Comparison of ENCODE assay signal across 8 mouse cellular contexts in the genomic region with DNA sequence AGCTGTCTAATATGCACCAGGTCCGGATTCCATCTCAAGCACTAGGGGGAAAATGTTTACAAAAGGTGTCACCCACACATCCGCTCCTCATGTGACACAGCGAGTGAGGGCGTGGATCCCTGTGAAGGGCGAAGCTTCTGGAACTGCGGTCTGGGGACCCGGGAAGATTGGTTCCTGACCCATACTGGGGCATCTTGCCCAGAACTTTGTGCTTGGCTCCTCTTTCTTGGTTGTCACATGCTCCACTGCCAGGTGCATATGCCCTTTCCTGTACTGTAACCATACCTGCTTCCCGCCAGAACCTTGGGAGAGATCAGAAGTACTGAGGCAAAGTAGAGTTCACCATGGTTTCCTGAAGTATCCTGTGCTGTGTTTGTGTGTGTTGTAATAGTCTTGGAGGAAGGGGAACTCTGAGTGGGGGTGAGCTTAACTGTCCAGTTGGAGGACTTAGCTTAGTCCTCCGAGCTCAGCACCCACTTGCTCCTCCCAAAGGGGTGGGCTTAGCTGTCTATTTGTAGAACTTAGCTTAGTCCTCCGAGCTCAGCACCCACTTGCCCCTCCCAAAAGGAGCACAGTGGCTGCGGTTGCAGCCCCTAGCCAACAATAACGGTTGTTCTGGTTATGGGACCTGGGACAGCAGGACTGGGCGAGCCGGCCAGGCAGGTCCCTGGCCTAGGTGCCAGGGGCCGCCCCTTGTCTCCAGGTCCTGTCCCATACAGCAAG. TPM values are rescaled to one million over a fixed set of nuclear protein-coding genes. Genes with fewer than 3 reads are reported as not detected.
DNase-seq lines count a peak whose midpoint lies in the region; ATAC-seq and TF ChIP-seq lines count a peak whose summit lies in the region.

A gene (plus strand): TSS at position 704 of the 723 bp plus-strand sequence.

- H3K9ac ChIP-seq in heart, adult 2 months (ENCODE audit: low read depth, low read length) = peak within 1 kb of the TSS; percentile 88
- H3K9ac ChIP-seq in midbrain, embryonic 13.5 days (replicated peaks) = peak within 1 kb of the TSS; percentile 59

- H3K27ac ChIP-seq in heart, adult 2 months = peak within 1 kb of the TSS; percentile 97
- H3K27ac ChIP-seq in limb, embryonic 10.5 days = peak within 1 kb of the TSS; percentile 68
- H3K27ac ChIP-seq in midbrain, embryonic 13.5 days = no peak within 1 kb of the TSS

- no peaks in the 10 kb centered on the region for H3K9me3 ChIP-seq in limb, embryonic 10.5 days (replicated peaks)
- no peaks in the 10 kb centered on the region for H3K9me3 ChIP-seq in midbrain, embryonic 13.5 days

- intact Hi-C loops in heart, adult 2 months (cut with DNase I) = no loop called here
- intact Hi-C loops in left cerebral cortex, postnatal 25 days (cut with DNase I) = no loop called here

- no peaks in the 10 kb centered on the region for H3K27me3 ChIP-seq in heart, adult 2 months (ENCODE audit: control insufficient read depth, insufficient read depth, low read length)
- H3K27me3 ChIP-seq in limb, embryonic 10.5 days (ENCODE audit: low read depth, poor library complexity, severe bottlenecking) = peaks cover 91% of the 10 kb centered on the region
- peaks cover 68% of the 10 kb centered on the region for H3K27me3 ChIP-seq in midbrain, embryonic 13.5 days

- 49% methylated on average over 15 of the region's 15 CpGs for whole genome bisulfite sequencing in heart, adult 2 months
- WGBS in limb, embryonic 10.5 days = 75% methylated on average over 15 of the region's 15 CpGs
- WGBS in midbrain, embryonic 13.5 days = 78% methylated on average over 15 of the region's 15 CpGs

- H3K4me2 ChIP-seq in midbrain, embryonic 13.5 days (replicated peaks) = peak within 1 kb of the TSS; percentile 61

- peaks cover 5% of the 10 kb centered on the region; the same call in 1 of the 2 replicates for H3K36me3 ChIP-seq in heart, adult 2 months (ENCODE audit: control insufficient read depth, insufficient read depth, low read length)
- peaks cover 5% of the 10 kb centered on the region; the same call in 1 of the 2 replicates for H3K36me3 ChIP-seq in limb, embryonic 10.5 days
- H3K36me3 ChIP-seq in midbrain, embryonic 13.5 days = peaks cover 13% of the 10 kb centered on the region

- ATAC-seq in midbrain, embryonic 13.5 days = no peak

- peak within 1 kb of the TSS; percentile 83 for H3K4me3 ChIP-seq in heart, adult 2 months
- H3K4me3 ChIP-seq in limb, embryonic 10.5 days = peak within 1 kb of the TSS; percentile 59
- peak within 1 kb of the TSS; percentile 36 for H3K4me3 ChIP-seq in midbrain, embryonic 13.5 days (replicated peaks)

- no peak for TF ChIP-seq CTCF in heart, adult 2 months (IDR thresholded peaks at IDR 0.05)

- peaks cover 29% of the 10 kb centered on the region for H3K4me1 ChIP-seq in heart, adult 2 months (ENCODE audit: control insufficient read depth, insufficient read depth, low read length)
- peaks cover 62% of the 10 kb centered on the region for H3K4me1 ChIP-seq in limb, embryonic 10.5 days
- peaks cover 25% of the 10 kb centered on the region for H3K4me1 ChIP-seq in midbrain, embryonic 13.5 days (replicated peaks)

- peak; percentile 75 for DNase-seq in cerebellum, adult 9-11 months
- DNase-seq in cerebellum, adult 9-10 months = no peak
- DNase-seq in adrenal gland, postnatal 14 days = peak; percentile 33
- DNase-seq in heart, adult 2 months = peak; percentile 68 to 73
- DNase-seq in limb, embryonic 10.5 days (ENCODE audit: low spot score) = no peak
- no peak for DNase-seq in left cerebral cortex, postnatal 25 days (ENCODE audit: low spot score in 2 of 2)
- no peak for DNase-seq in urinary bladder, adult 18-20 months (ENCODE audit: low spot score in 2 of 2)

- H3K79me2 ChIP-seq in heart, adult 2 months (replicated peaks; ENCODE audit: control insufficient read depth, insufficient read depth, low read length) = no peaks in the 10 kb centered on the region; the same call in 1 of the 2 replicates

- 0 out of 2 replicates have a peak, but pooled peaks have one; percentile 17 for TF ChIP-seq EP300 in heart, adult 2 months (IDR thresholded peaks at IDR 0.05; ENCODE audit: insufficient read depth, low read depth, low read length)

- TF ChIP-seq POLR2A in heart, adult 2 months (IDR thresholded peaks at IDR 0.05; ENCODE audit: insufficient read depth, low read depth, low read length) = peak; percentile 52

RNA-seq across cellular contexts. Expression of the gene that starts here (rescaled TPM):
- total RNA-seq in adrenal gland, postnatal 14 days (2021) = 14.2 and 23.2 TPM in 2 replicates
- total RNA-seq in heart, adult 2 months (2021) = 10 to 100 TPM; 15.4 to 19.4 TPM
- 23.8 and 35.0 TPM in 2 replicates for polyA plus RNA-seq in heart, adult 2 months (2012; rRNA removed)
- polyA plus RNA-seq in limb, embryonic 10.5 days (2016; fragmentation: Nextera tagmentation; extraction: Ambion mirVana) = 7.0 and 7.8 TPM in 2 replicates
- polyA plus RNA-seq in midbrain, embryonic 13.5 days (2015; fragmentation: Nextera tagmentation; extraction: Ambion mirVana) = 6.8 TPM in 2 replicates
- total RNA-seq in left cerebral cortex, postnatal 25 days (2021) = 1 to 10 TPM; 2.5 to 4.1 TPM

Comparison
In these comparisons a context has a peak if more than half of its experiments do, and no peak if none do; other contexts are left out.
1. DNase-seq: peak in cerebellum, adult 9-11 months (single experiment), adrenal gland, postnatal 14 days (single experiment) and heart, adult 2 months (2 of 2); none in cerebellum, adult 9-10 months (single experiment), limb, embryonic 10.5 days (single experiment), left cerebral cortex, postnatal 25 days (0 of 2) and urinary bladder, adult 18-20 months (0 of 2).
2. Peak in every context shown above with its lines, with median percentiles within 50 percentile points of each other: H3K4me3 ChIP-seq.